Mouse (Mus musculus): Measurements from ENCODE around the gene Gipc1.

The Gipc1 gene

DNA sequence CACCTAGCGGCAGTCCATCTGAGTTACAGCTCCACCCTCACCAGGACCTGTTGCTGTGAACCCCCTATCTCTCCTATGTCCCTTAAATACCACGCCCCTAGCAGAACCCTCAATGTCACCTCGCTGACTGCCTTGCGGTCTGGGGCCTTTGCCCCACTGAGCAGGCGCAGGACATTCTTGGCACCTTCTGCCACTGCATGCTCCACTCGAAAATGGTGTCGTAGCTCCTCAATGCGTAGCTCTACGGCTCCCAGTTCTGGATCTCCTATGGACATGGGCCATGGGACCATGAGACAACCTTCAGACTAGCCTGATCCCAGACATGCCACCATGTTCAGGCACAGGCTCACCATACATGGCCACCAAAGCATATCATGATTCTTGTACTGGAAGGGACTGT is 32.0 kb downstream of the Gipc1 start:
- no peak for DNase-seq

DNA sequence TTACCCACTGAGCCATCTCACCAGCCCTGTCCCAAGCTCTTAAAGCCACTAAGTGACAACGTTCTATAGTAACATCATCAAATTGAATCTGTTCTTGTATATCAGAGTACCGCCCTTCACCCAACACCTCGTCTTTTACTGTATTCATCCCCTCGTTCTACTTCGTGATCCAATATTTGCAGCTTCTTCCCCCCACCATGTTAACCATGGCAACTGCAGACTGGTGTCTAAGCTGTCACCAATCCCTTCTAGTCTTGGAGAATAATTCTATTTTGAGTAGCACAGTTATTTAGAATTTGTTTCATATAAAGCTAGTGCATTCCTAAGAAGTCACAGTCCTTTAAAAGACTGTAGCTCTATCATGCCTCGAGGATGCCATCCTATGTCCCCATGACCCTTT is 36.8 kb downstream of the Gipc1 start:
- no peak for DNase-seq

GRCm38 (mm10) chr8:83693609-83694236 is 41.2 kb downstream of the Gipc1 start:
- DNase-seq = peak in 1 of 2 experiments; percentile 36

DNA sequence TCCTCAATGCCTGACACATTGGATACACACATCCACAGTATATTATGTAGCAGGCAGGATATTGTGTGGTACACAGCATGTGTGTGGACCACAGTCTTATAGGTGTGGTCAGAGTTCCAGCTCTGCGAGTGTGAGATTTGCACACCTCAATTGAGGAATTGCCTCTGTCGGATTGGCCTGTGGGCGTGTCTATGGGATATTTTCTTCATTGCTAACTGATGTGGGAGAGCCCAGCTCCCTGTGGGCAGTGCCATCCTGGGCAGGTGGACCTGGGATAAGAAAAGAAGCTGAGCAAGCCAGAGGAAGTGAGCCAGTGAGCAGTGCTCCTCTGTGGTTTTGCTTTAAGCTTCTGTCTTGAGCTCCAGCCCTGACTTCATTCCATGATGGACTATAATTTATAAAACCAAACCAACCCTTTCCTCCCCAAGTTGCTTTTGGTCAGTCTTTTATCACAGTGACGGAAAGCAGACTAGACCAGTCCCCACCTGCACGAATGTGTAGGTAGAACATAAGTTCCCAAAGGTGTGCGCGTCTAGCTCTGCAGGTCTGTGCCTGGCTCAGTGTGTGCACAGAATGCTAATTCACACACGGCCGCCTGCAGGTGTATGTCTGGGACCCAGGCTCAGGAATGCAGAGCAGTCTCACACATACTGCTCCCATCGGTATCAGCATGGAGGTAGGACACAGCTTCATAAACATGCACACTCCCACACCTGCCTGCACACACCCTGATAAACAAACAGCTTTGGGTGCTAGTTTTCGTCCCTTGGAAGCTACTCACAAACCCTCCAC is 42.1 kb downstream of the Gipc1 start:
- DNase-seq = no peak

- DNase-seq = peak; percentile 39 to 49
Measured at GRCm38 (mm10) chr8:83695351-83696106, 43.1 kb downstream of the Gipc1 start.

DNA sequence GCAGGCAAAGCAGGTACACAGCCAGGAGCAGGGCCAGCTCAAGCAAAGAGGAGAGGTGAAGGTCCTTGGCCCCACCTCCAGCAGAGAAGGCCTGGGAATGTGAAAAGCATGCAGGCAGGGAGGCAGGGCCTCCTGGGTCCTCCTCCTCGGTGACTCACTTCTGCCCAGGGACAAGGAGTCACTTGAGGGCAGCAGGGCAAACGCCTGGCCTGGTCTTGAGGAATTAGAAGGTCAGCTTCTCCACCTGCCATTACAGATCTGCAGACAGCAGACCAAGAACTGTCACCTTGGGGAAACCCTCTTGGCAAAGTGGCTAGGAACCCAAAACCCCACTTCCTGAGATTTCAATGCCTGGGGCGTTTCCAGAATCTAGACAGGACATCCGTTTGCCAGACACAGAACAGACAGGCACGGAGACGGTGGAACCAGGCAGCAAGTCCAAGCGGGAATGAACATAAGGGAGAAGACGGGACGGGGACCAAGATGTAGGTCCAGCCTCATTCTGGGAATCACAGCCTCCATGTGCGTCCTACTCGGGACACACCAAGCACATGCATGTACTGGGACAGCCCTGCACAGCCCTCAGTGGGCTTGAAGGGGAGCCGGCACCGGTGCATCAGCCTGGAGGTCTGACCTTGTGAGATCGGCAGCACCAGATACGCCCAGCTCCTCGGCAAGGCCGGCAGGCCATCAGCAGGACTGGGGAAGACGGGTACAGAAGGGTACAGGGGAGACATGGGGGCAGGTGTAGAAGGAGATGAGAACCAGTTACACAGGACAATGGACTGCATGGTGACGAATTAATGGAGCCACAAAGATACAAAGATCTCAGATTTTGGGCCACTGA is 45.1 kb downstream of the Gipc1 start:
- no peak for DNase-seq

DNA sequence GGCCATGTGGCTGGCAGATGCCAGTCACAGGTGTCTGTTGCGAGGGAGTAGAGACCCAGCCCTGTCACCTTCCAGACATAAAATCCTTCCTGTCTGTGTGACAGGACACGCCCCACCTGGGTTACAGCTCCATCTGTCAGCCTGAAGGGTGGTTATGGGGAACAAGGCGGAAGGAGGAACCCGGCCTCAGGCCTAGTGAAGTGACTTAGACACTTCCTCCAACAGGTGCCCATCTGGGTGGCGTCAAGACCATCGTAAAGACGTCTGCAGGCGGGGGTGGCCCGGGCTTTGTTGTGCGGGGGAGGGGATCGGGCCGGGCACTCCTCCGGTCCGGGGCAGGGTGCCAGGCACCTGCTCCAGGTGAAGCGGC is 45.8 kb downstream of the Gipc1 start:
- peak; percentile 73 to 75 for DNase-seq

DNA sequence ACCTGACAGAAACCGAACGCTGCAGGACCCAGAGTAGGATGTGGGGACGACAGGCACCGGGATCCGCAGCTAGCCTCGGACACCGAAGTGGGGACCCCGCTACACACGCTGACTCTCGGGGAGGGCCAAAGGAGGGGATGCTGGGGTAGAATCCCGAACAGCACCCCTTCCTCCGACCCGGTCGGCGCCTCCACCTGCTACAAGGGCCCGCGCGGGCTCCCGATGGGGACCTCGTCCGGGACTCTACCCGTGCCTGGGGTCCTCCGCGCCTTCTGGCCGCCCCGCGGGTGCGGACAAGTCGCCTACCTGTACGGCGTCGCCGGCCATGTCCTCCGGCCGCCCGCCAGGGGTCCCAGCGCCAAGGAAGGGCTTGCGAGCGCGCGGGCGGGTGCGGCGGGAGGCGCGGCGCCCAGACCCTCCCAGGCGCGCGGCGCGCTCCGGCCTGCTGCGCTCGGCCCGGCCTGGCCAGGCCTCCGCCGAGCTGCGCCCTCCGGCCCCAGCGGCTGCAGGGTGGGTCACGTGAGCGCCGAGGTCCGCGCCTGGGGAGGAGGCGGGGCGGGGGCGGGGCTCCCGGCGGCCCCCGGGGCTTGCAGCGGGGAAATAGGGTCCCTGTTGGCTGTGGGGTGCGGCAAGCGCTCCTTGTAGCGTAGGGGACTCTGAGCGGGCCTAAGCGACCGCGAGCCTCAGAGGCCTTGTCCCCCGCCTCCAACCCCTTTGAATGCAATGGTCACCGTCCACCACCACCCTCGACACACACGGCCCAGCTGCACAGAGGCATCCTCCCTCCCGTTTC is 46.4 kb downstream of the Gipc1 start, which contains the start of gene Pkn1:
Gene Pkn1, minus strand, starts transcription at position 519 of the 793 bp plus-strand sequence.
- DNase-seq = peak; percentile 76 to 77

DNA sequence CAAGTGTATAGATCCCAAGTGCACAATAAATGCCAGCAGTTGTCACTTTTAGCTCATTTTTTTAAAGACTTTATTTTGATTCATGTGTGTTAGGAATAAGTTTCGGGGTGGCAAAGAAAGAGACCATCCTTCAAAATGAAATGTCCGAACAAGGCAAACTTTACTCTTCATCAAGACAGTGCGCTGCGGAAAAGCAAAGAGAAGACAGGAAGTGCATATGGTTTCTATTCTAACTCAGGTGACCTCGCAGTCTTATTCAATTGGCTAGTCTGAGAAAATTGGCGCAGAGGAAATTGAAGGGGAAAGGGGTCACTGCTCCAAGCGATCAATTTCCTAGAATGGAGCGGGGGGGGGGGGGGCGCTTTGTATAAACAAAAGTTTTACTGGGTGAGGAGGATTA is 47.1 kb downstream of the Gipc1 start:
- peak in 1 of 2 experiments; percentile 35 for DNase-seq

DNA sequence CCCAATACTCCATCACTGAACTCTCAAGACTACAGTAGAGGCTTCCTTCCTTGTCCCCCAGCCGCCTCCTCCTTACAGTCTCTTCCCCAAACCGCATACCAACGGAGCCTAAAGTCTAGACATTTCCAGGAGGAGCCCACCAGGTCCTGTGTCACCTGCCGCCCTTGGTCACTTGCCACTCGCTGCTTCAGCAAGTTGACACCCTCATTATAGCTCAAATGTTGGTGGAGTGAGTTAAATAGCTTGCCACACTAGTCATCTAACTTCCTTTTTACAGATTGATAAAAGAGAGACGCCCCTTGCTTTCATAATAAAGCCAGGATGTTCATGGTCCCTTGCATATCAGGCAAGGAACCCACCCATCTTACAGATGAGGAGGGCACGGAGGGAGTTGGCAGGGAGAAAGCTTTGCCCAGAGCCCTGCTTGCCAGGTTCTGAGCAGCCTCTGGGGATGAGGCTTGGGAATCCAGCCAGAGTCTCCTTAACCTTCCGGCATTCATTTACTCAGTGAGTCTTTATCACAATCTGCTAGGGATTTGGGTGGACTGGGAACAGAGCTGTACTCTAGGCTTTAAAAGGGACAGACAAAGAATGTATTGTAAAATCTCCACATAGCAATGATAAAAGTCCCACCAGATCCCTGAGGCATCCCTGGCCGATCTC is 48.1 kb downstream of the Gipc1 start:
- no peak for DNase-seq

GRCm38 (mm10) chr8:83703426-83703825 is 50.9 kb downstream of the Gipc1 start:
- no peak for DNase-seq

- DNase-seq = no peak
Measured at GRCm38 (mm10) chr8:83706411-83706810, 53.9 kb downstream of the Gipc1 start.

GRCm38 (mm10) chr8:83707554-83707953 is 55.1 kb downstream of the Gipc1 start:
- DNase-seq = no peak
